Mouse (Mus musculus) testis, postnatal 10 days (tissue): ENCODE measurements around the gene Med13l.

Source experiments
- DNase-seq: peaks from one replicate; pipeline ENCODE4 v3.0.0; 2021; ENCODE audit warnings: low spot score

Med13l gene

GRCm38 (mm10) chr5:118797811-118798210, 237.3 kb downstream of the Med13l start:
- no peak for DNase-seq

GRCm38 (mm10) chr5:118801592-118801991, 241.1 kb downstream of the Med13l start:
- DNase-seq: no peak

GRCm38 (mm10) chr5:118802036-118802435, 241.6 kb downstream of the Med13l start:
- DNase-seq: no peak

- DNase-seq: no peak
These were observed 248.5 kb downstream of the Med13l start for GRCm38 (mm10) chr5:118808946-118809345.

GRCm38 (mm10) chr5:118809588-118809987, 249.1 kb downstream of the Med13l start:
- no peak for DNase-seq

- DNase-seq: no peak
These were observed 251.2 kb downstream of the Med13l start for GRCm38 (mm10) chr5:118811690-118812089.

- DNase-seq: no peak
These were observed 251.9 kb downstream of the Med13l start for GRCm38 (mm10) chr5:118812421-118812820.

- DNase-seq: peak; percentile 55
These were observed 252.5 kb downstream of the Med13l start for GRCm38 (mm10) chr5:118812947-118813401.

GRCm38 (mm10) chr5:118814052-118814451, 253.6 kb downstream of the Med13l start:
- peak; percentile 76 for DNase-seq
